Mouse (Mus musculus): ENCODE measurements at regions not wholly inside any gene's neighbourhood (a gene's known extent, or its start where the extent isn't known, plus 50 kb on each side); places are given as distances from the start of the nearest gene placed in this dataset.

- no peak for TF ChIP-seq CTCF (conservative IDR thresholded peaks at IDR 0.05)
These were observed 50.2 kb upstream of the Sp4 start for GRCm38 (mm10) chr12:118351421-118351820.

More at GRCm38 (mm10) chr12:118351421-118351820, 50.2 kb upstream of the Sp4 start:
- DNase-seq (ENCODE audit: low spot score in 2 of 2): no peak
- no peak overlapping the region for H3K4me3 ChIP-seq
- H3K27ac ChIP-seq: no peak overlapping the region

Data from layer of hippocampus, adult 2 months (tissue).